Mouse (Mus musculus): ENCODE results near the gene Cped1. TPM values are rescaled to one million over a fixed set of nuclear protein-coding genes. Genes with fewer than 3 reads are reported as not detected.

The Cped1 gene
- polyA plus RNA-seq, 1 experiment from 2014 or later, result 22.5 TPM

- DNase-seq (ENCODE audit: low spot score), result no peak
- WGBS, result 67% methylated on average over 10 of the region's 10 CpGs
- Histone ChIP-seq H3K4me1 (replicated peaks; ENCODE audit: control insufficient read depth, insufficient read depth, low read length) (no peaks in the 10 kb centered on the region), H3K27ac (ENCODE audit: low read depth, low read length) (no peak overlapping the region), H3K9me3 (ENCODE audit: control insufficient read depth, low read length) (no peaks in the 10 kb centered on the region), H3K36me3 (ENCODE audit: control insufficient read depth, insufficient read depth, low read length) (no peaks in the 10 kb centered on the region), H3K9ac (ENCODE audit: low read depth, low read length) (no peak overlapping the region), H3K27me3 (ENCODE audit: control insufficient read depth, insufficient read depth, low read length) (no peaks in the 10 kb centered on the region), H3K4me3 (ENCODE audit: low read depth, low read length) (no peak overlapping the region), H3K4me2 (replicated peaks; ENCODE audit: low read depth, low read length) (no peak overlapping the region)
- no peak for ATAC-seq (ENCODE audit: low FRiP score)
Measured at GRCm38 (mm10) chr6:22003959-22004543, 18.3 kb downstream of the Cped1 start.

- DNase-seq (ENCODE audit: low spot score), result no peak
Measured at GRCm38 (mm10) chr6:22008346-22008745, 22.6 kb downstream of the Cped1 start.

GRCm38 (mm10) chr6:22010258-22010657 is 24.5 kb downstream of the Cped1 start:
- H3K27ac ChIP-seq (ENCODE audit: low read depth, low read length), result no peak overlapping the region
- no peak overlapping the region for H3K4me2 ChIP-seq (replicated peaks; ENCODE audit: low read depth, low read length)
- no peaks in the 10 kb centered on the region for H3K27me3 ChIP-seq (ENCODE audit: control insufficient read depth, insufficient read depth, low read length)
- DNase-seq (ENCODE audit: low spot score) (no peak), ATAC-seq (ENCODE audit: low FRiP score) (no peak)
- H3K9ac ChIP-seq (ENCODE audit: low read depth, low read length), result no peak overlapping the region
- no peaks in the 10 kb centered on the region for H3K4me1 ChIP-seq (replicated peaks; ENCODE audit: control insufficient read depth, insufficient read depth, low read length)
- no peaks in the 10 kb centered on the region for H3K9me3 ChIP-seq (ENCODE audit: control insufficient read depth, low read length)
- H3K4me3 ChIP-seq (ENCODE audit: low read depth, low read length), result no peak overlapping the region
- WGBS, result 83% methylated on average over 12 of the region's 12 CpGs
- H3K36me3 ChIP-seq (ENCODE audit: control insufficient read depth, insufficient read depth, low read length), result no peaks in the 10 kb centered on the region

More at GRCm38 (mm10) chr6:22008346-22008745, 22.6 kb downstream of the Cped1 start:
- WGBS, result 90% methylated on average over 7 of the region's 7 CpGs
- Histone ChIP-seq H3K36me3 (ENCODE audit: control insufficient read depth, insufficient read depth, low read length) (no peaks in the 10 kb centered on the region), H3K4me1 (replicated peaks; ENCODE audit: control insufficient read depth, insufficient read depth, low read length) (no peaks in the 10 kb centered on the region), H3K27me3 (ENCODE audit: control insufficient read depth, insufficient read depth, low read length) (no peaks in the 10 kb centered on the region), H3K4me3 (ENCODE audit: low read depth, low read length) (no peak overlapping the region), H3K9me3 (ENCODE audit: control insufficient read depth, low read length) (no peaks in the 10 kb centered on the region), H3K9ac (ENCODE audit: low read depth, low read length) (no peak overlapping the region), H3K27ac (ENCODE audit: low read depth, low read length) (no peak overlapping the region), H3K4me2 (replicated peaks; ENCODE audit: low read depth, low read length) (no peak overlapping the region)
- ATAC-seq (ENCODE audit: low FRiP score), result no peak

- Histone ChIP-seq H3K4me3 (ENCODE audit: low read depth, low read length) (no peak overlapping the region), H3K9ac (ENCODE audit: low read depth, low read length) (no peak overlapping the region), H3K27ac (ENCODE audit: low read depth, low read length) (no peak overlapping the region), H3K4me1 (replicated peaks; ENCODE audit: control insufficient read depth, insufficient read depth, low read length) (no peaks in the 10 kb centered on the region), H3K27me3 (ENCODE audit: control insufficient read depth, insufficient read depth, low read length) (no peaks in the 10 kb centered on the region), H3K36me3 (ENCODE audit: control insufficient read depth, insufficient read depth, low read length) (no peaks in the 10 kb centered on the region), H3K4me2 (replicated peaks; ENCODE audit: low read depth, low read length) (no peak overlapping the region), H3K9me3 (ENCODE audit: control insufficient read depth, low read length) (no peaks in the 10 kb centered on the region)
- DNase-seq (ENCODE audit: low spot score) (no peak), ATAC-seq (ENCODE audit: low FRiP score) (no peak)
- WGBS, result 90% methylated on average over 11 of the region's 11 CpGs
Measured at GRCm38 (mm10) chr6:22010761-22011281, 25.1 kb downstream of the Cped1 start.

GRCm38 (mm10) chr6:22011546-22011945 is 25.8 kb downstream of the Cped1 start:
- Histone ChIP-seq H3K4me2 (replicated peaks; ENCODE audit: low read depth, low read length) (no peak overlapping the region), H3K4me1 (replicated peaks; ENCODE audit: control insufficient read depth, insufficient read depth, low read length) (no peaks in the 10 kb centered on the region), H3K27me3 (ENCODE audit: control insufficient read depth, insufficient read depth, low read length) (no peaks in the 10 kb centered on the region), H3K4me3 (ENCODE audit: low read depth, low read length) (no peak overlapping the region), H3K27ac (ENCODE audit: low read depth, low read length) (no peak overlapping the region), H3K36me3 (ENCODE audit: control insufficient read depth, insufficient read depth, low read length) (no peaks in the 10 kb centered on the region), H3K9ac (ENCODE audit: low read depth, low read length) (no peak overlapping the region), H3K9me3 (ENCODE audit: control insufficient read depth, low read length) (no peaks in the 10 kb centered on the region)
- no peak for ATAC-seq (ENCODE audit: low FRiP score)
- no peak for DNase-seq (ENCODE audit: low spot score)
- whole genome bisulfite sequencing, result 83% methylated on average over 2 of the region's 2 CpGs

GRCm38 (mm10) chr6:22012099-22012498 is 26.4 kb downstream of the Cped1 start:
- Histone ChIP-seq H3K4me3 (ENCODE audit: low read depth, low read length) (no peak overlapping the region), H3K27ac (ENCODE audit: low read depth, low read length) (no peak overlapping the region), H3K36me3 (ENCODE audit: control insufficient read depth, insufficient read depth, low read length) (no peaks in the 10 kb centered on the region), H3K9ac (ENCODE audit: low read depth, low read length) (no peak overlapping the region), H3K27me3 (ENCODE audit: control insufficient read depth, insufficient read depth, low read length) (no peaks in the 10 kb centered on the region), H3K4me2 (replicated peaks; ENCODE audit: low read depth, low read length) (no peak overlapping the region), H3K9me3 (ENCODE audit: control insufficient read depth, low read length) (no peaks in the 10 kb centered on the region), H3K4me1 (replicated peaks; ENCODE audit: control insufficient read depth, insufficient read depth, low read length) (no peaks in the 10 kb centered on the region)
- 94% methylated on average over 5 of the region's 5 CpGs for WGBS
- ATAC-seq (ENCODE audit: low FRiP score) (no peak), DNase-seq (ENCODE audit: low spot score) (no peak)

GRCm38 (mm10) chr6:22012501-22012900 is 26.8 kb downstream of the Cped1 start:
- Histone ChIP-seq H3K9me3 (ENCODE audit: control insufficient read depth, low read length) (no peaks in the 10 kb centered on the region), H3K4me2 (replicated peaks; ENCODE audit: low read depth, low read length) (no peak overlapping the region), H3K4me3 (ENCODE audit: low read depth, low read length) (no peak overlapping the region), H3K36me3 (ENCODE audit: control insufficient read depth, insufficient read depth, low read length) (no peaks in the 10 kb centered on the region), H3K27me3 (ENCODE audit: control insufficient read depth, insufficient read depth, low read length) (no peaks in the 10 kb centered on the region), H3K4me1 (replicated peaks; ENCODE audit: control insufficient read depth, insufficient read depth, low read length) (no peaks in the 10 kb centered on the region), H3K27ac (ENCODE audit: low read depth, low read length) (no peak overlapping the region), H3K9ac (ENCODE audit: low read depth, low read length) (no peak overlapping the region)
- WGBS, result 88% methylated on average over 5 of the region's 5 CpGs
- no peak for ATAC-seq (ENCODE audit: low FRiP score)
- no peak for DNase-seq (ENCODE audit: low spot score)

GRCm38 (mm10) chr6:22013394-22013793 is 27.7 kb downstream of the Cped1 start:
- Histone ChIP-seq H3K36me3 (ENCODE audit: control insufficient read depth, insufficient read depth, low read length) (no peaks in the 10 kb centered on the region), H3K27ac (ENCODE audit: low read depth, low read length) (no peak overlapping the region), H3K4me2 (replicated peaks; ENCODE audit: low read depth, low read length) (no peak overlapping the region), H3K4me1 (replicated peaks; ENCODE audit: control insufficient read depth, insufficient read depth, low read length) (no peaks in the 10 kb centered on the region), H3K4me3 (ENCODE audit: low read depth, low read length) (no peak overlapping the region), H3K27me3 (ENCODE audit: control insufficient read depth, insufficient read depth, low read length) (no peaks in the 10 kb centered on the region), H3K9me3 (ENCODE audit: control insufficient read depth, low read length) (no peaks in the 10 kb centered on the region), H3K9ac (ENCODE audit: low read depth, low read length) (no peak overlapping the region)
- 94% methylated on average over 3 of the region's 3 CpGs for WGBS
- ATAC-seq (ENCODE audit: low FRiP score) (no peak), DNase-seq (ENCODE audit: low spot score) (no peak)

- Histone ChIP-seq H3K27me3 (ENCODE audit: control insufficient read depth, insufficient read depth, low read length) (no peaks in the 10 kb centered on the region), H3K4me1 (replicated peaks; ENCODE audit: control insufficient read depth, insufficient read depth, low read length) (no peaks in the 10 kb centered on the region), H3K36me3 (ENCODE audit: control insufficient read depth, insufficient read depth, low read length) (no peaks in the 10 kb centered on the region), H3K4me2 (replicated peaks; ENCODE audit: low read depth, low read length) (no peak overlapping the region), H3K9me3 (ENCODE audit: control insufficient read depth, low read length) (no peaks in the 10 kb centered on the region), H3K4me3 (ENCODE audit: low read depth, low read length) (no peak overlapping the region), H3K9ac (ENCODE audit: low read depth, low read length) (no peak overlapping the region), H3K27ac (ENCODE audit: low read depth, low read length) (no peak overlapping the region)
- ATAC-seq (ENCODE audit: low FRiP score) (no peak), DNase-seq (ENCODE audit: low spot score) (no peak)
- 94% methylated on average over 6 of the region's 6 CpGs for WGBS
Measured at GRCm38 (mm10) chr6:22014291-22014911, 28.7 kb downstream of the Cped1 start.
